Mouse (Mus musculus): ENCODE measurements at regions not wholly inside any gene's neighbourhood (a gene's known extent, or its start where the extent isn't known, plus 50 kb on each side); places are given as distances from the start of the nearest gene placed in this dataset.

- Histone ChIP-seq H3K27ac (replicated peaks; ENCODE audit: low read depth, low read length) (no peak overlapping the region), H3K4me1 (ENCODE audit: control insufficient read depth, insufficient read depth, insufficient read length, low read length) (peaks cover 2% of the 10 kb centered on the region; the same call in 1 of the 2 replicates), H3K4me3 (ENCODE audit: insufficient read depth, low read depth, low read length) (no peak overlapping the region)
These were observed 384.8 kb upstream of the Mpdz start for GRCm38 (mm10) chr4:81827453-81827852.

DNA sequence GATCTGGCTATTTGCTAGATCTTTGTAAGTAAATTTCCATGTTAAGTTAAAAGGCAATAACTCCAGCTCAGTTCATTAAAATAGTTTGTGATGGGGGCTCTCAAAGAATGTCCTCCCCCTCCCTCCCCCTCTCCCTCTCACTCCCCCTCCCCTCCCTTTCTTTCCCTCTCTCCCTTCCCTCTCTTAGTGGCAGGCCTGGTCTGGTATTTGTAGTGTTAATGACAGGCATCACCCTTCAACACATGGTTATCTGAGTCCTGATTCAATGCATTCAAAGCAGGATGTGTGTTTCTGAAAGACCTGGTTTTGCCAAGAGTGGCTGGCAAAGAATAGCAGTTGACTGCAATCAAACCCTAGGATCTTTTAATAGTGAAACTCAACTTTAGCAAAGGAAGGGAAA is 383.4 kb upstream of the Mpdz start:
- no peak overlapping the region for H3K4me3 ChIP-seq (ENCODE audit: insufficient read depth, low read depth, low read length)
- H3K4me1 ChIP-seq (ENCODE audit: control insufficient read depth, insufficient read depth, insufficient read length, low read length) = peaks cover 2% of the 10 kb centered on the region; the same call in 1 of the 2 replicates
- no peak overlapping the region for H3K27ac ChIP-seq (replicated peaks; ENCODE audit: low read depth, low read length)

DNA sequence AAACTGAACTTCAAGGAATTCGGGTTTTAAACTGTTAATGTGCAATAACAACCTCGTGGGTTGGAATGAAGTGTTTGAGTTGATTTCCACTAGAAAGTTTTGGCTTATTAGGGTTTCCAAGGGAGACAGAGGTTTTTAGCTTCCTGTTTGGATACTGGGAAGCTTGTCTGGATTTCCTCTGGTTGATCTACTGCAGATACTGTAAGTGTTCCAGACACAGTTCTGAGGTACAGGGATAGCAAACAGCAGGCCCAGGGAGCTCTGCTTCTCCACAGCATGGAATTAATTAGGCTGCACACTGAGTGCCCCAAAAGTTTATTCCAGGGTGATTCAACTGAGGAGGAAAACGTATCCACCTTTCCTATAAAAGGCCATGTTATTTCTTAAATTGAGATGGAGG is 381.0 kb upstream of the Mpdz start:
- H3K27ac ChIP-seq (replicated peaks; ENCODE audit: low read depth, low read length) = no peak overlapping the region
- H3K4me3 ChIP-seq (ENCODE audit: insufficient read depth, low read depth, low read length) = no peak overlapping the region
- H3K4me1 ChIP-seq (ENCODE audit: control insufficient read depth, insufficient read depth, insufficient read length, low read length) = no peaks in the 10 kb centered on the region

GRCm38 (mm10) chr4:81789274-81789673 is 346.7 kb upstream of the Mpdz start:
- Histone ChIP-seq H3K4me3 (ENCODE audit: insufficient read depth, low read depth, low read length) (no peak overlapping the region), H3K27ac (replicated peaks; ENCODE audit: low read depth, low read length) (no peak overlapping the region)

GRCm38 (mm10) chr4:81788636-81789035 is 346.0 kb upstream of the Mpdz start:
- Histone ChIP-seq H3K27ac (replicated peaks; ENCODE audit: low read depth, low read length) (no peak overlapping the region), H3K4me1 (ENCODE audit: control insufficient read depth, insufficient read depth, insufficient read length, low read length) (no peaks in the 10 kb centered on the region), H3K4me3 (ENCODE audit: insufficient read depth, low read depth, low read length) (no peak overlapping the region)

More at GRCm38 (mm10) chr4:81789274-81789673, 346.7 kb upstream of the Mpdz start:
- no peaks in the 10 kb centered on the region for H3K4me1 ChIP-seq (ENCODE audit: control insufficient read depth, insufficient read depth, insufficient read length, low read length)

- Histone ChIP-seq H3K27ac (replicated peaks; ENCODE audit: low read depth, low read length) (no peak overlapping the region), H3K4me3 (ENCODE audit: insufficient read depth, low read depth, low read length) (no peak overlapping the region), H3K4me1 (ENCODE audit: control insufficient read depth, insufficient read depth, insufficient read length, low read length) (no peaks in the 10 kb centered on the region)
These were observed 339.4 kb upstream of the Mpdz start for GRCm38 (mm10) chr4:81781971-81782370.

GRCm38 (mm10) chr4:81766705-81767104 is 324.1 kb upstream of the Mpdz start:
- H3K4me1 ChIP-seq (ENCODE audit: control insufficient read depth, insufficient read depth, insufficient read length, low read length) = peaks cover 3% of the 10 kb centered on the region; the same call in 1 of the 2 replicates
- no peak overlapping the region for H3K4me3 ChIP-seq (ENCODE audit: insufficient read depth, low read depth, low read length)
- H3K27ac ChIP-seq (replicated peaks; ENCODE audit: low read depth, low read length) = no peak overlapping the region

DNA sequence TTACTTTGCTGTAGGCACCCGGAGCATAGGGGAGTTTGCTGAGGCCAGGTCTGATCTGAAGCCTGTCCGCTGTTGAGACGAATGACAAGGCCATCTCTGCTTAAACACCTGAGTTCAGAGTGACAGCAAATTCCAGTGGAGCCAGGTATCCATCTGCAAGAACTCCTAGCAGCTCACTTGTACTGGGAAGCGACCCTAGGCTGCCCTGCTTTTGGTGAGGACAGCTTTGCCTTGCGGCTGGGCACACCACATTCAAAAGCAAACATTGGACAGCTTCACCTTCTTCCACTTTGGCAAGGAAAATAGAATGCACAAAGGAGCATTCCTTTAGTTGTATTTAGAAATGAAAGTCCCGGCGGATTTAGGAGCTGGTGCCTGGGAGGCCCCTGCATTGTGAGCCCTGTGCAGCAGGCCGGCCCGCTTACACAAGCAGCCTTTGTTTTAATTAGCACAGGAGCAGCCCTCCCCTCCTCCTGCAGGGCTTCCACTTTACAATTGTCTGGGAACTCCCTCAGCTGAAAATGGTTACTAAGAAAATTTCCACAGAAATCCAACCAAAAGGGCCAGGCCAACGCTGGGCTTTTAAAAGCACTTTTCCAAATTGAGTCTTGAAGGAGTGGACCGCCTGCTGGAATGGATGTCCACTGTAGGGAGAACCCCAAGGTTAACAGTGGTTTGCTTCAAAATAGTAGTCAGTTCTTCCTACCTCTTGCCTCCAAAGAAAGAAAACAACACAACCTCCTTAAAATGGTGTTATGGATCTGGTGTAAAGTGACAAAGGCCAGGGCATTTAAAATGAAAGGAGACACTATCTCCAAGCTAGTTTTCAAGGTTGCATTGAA is 321.6 kb upstream of the Mpdz start:
- peak overlapping the region; percentile 66 for H3K27ac ChIP-seq (replicated peaks; ENCODE audit: low read depth, low read length)
- no peak overlapping the region for H3K4me3 ChIP-seq (ENCODE audit: insufficient read depth, low read depth, low read length)
- peaks cover 3% of the 10 kb centered on the region; the same call in 1 of the 2 replicates for H3K4me1 ChIP-seq (ENCODE audit: control insufficient read depth, insufficient read depth, insufficient read length, low read length)

DNA sequence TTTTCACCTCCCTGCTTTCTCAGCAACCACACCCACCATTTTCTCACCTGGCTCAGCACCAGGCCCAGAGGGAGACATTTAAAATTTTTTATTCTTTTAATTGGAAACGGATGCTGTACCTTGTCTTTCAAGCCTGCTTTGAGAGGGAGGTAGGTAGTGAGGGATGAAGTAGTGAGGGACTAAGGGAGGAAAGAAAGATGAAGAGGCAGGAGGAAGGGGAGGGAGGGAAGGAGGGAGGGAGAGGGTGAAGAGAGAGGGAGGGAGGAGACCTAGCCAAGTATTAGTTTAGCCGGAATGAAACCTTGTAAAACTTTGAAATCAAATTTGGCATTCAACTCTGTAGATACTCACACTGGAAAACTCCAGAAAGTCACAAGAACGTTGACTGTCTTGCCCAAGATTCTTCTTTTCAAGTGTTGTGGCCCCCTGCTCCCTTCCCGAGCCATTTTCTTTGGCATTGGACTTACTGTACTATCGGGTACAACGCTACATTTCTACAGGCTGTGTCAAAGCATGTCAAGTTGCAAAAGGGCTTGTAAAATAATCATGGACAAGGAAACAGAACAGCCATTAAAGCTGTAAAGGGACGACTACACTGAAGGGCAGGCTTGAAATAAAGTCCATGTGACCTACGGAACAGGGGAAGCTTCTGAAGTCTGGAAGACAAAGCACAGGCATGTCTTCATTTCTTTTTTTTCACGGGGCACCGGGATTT is 320.9 kb upstream of the Mpdz start:
- H3K4me3 ChIP-seq (ENCODE audit: insufficient read depth, low read depth, low read length) = no peak overlapping the region
- peak overlapping the region; percentile 66 for H3K27ac ChIP-seq (replicated peaks; ENCODE audit: low read depth, low read length)
- peaks cover 3% of the 10 kb centered on the region; the same call in 1 of the 2 replicates for H3K4me1 ChIP-seq (ENCODE audit: control insufficient read depth, insufficient read depth, insufficient read length, low read length)

DNA sequence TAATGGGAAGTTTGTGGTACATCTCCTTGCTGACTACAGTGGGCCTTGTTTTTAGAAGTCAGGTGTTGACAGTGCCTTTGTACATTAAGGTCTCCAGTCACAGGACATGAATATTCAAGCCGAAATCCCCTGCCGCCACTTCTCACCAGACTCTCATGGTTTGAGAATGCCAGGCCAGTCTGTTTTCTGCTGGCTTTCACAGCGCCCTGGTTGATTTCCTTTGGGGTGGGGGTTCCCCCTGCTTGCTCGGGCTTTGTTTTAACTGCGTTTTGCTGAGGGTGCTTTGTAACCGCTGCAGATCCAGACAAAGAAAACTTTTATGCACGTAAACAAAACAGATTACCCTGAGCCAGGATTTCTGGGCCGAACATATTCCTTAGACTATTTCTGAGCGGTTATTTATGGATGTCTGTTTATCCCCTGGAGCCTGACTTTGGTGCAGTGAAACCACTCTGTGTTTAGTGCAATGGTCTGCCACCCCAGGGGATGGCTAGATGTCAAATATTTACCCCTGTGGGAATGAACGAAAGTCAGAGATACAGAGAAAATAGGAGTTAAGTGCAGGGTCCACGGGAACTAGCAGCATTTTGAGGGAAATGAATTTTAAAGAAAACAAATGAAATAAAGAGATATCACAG is 320.1 kb upstream of the Mpdz start:
- Histone ChIP-seq H3K27ac (replicated peaks; ENCODE audit: low read depth, low read length) (peak overlapping the region; percentile 28), H3K4me1 (ENCODE audit: control insufficient read depth, insufficient read depth, insufficient read length, low read length) (peaks cover 3% of the 10 kb centered on the region; the same call in 1 of the 2 replicates), H3K4me3 (ENCODE audit: insufficient read depth, low read depth, low read length) (0 out of 2 replicates have a peak overlapping the region, but pooled peaks have one; percentile 12)

DNA sequence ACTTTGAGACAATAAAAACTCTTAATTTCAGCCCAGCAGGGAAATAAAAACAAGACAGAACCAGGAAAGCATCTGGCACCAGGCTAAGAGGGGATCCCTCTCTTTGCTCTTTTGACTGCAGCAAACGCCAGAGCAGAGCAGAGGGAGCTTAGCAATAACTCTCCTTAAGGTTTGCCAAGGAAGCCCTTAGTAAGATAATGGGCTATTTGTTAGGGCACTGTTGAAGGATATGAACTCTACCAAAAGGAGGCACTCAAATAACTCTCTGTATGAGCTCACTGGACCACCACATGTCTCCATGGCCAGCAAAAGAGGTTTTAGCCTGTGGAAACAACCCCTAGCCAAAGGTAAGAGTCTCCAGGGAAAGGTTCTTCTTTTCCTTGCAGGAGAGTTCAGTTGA is 315.3 kb upstream of the Mpdz start:
- no peak overlapping the region for H3K4me3 ChIP-seq (ENCODE audit: insufficient read depth, low read depth, low read length)
- peaks cover 3% of the 10 kb centered on the region; the same call in 1 of the 2 replicates for H3K4me1 ChIP-seq (ENCODE audit: control insufficient read depth, insufficient read depth, insufficient read length, low read length)
- no peak overlapping the region for H3K27ac ChIP-seq (replicated peaks; ENCODE audit: low read depth, low read length)

GRCm38 (mm10) chr4:81744629-81745509 is 302.3 kb upstream of the Mpdz start:
- Histone ChIP-seq H3K4me3 (ENCODE audit: insufficient read depth, low read depth, low read length) (peak overlapping the region; percentile 39), H3K4me1 (ENCODE audit: control insufficient read depth, insufficient read depth, insufficient read length, low read length) (peaks cover 13% of the 10 kb centered on the region), H3K27ac (replicated peaks; ENCODE audit: low read depth, low read length) (peak overlapping the region; percentile 41)

- Histone ChIP-seq H3K27ac (replicated peaks; ENCODE audit: low read depth, low read length) (peak overlapping the region; percentile 41; the same call in 1 of the 2 replicates), H3K4me1 (ENCODE audit: control insufficient read depth, insufficient read depth, insufficient read length, low read length) (peaks cover 13% of the 10 kb centered on the region), H3K4me3 (ENCODE audit: insufficient read depth, low read depth, low read length) (no peak overlapping the region)
These were observed 301.5 kb upstream of the Mpdz start for GRCm38 (mm10) chr4:81743978-81744628.

Measured in brown adipose tissue, adult 24 weeks (tissue).